Mouse (Mus musculus) retina, embryonic 14.5 days (tissue): ENCODE results near the gene Mgarp.
"Not testable (repeated sequence)": the region's sequence is repeated elsewhere in the genome, so short reads cannot be mapped to it uniquely, and the experiment has no call there.

Experiments
- DNase-seq: peaks from one replicate; pipeline ENCODE4 v3.0.0-alpha.2; 2015; ENCODE audit warnings: low spot score

The Mgarp gene

DNA sequence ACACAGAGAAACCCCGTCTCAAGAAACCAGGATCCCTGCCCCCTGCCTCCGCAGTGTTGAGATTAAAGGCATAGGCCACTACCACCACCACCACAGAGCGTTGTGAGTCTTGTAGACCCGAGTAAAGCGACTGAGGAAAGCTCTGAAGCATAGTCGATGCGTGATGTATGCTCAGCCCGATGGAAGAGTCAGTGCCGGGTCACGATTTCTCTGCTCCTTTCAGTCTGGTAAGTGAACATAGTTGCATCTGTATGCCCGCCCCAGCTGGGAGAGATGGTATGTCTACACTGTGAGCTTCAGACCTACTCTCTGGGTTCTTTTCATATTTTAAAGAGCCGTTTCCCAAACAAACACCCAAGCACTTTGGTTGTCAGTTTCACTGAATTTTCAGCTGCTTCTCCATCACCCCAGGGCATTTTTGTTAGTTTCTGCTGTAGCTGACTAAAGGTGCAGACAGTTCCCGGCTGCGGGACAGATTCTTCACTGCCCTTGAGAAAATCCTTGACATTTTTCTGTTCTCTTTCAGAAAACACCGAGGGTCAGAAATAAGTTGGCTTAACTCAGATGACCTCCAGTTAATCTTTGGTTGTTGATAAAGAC is 1.3 kb upstream of the Mgarp start:
- no peak for DNase-seq

DNA sequence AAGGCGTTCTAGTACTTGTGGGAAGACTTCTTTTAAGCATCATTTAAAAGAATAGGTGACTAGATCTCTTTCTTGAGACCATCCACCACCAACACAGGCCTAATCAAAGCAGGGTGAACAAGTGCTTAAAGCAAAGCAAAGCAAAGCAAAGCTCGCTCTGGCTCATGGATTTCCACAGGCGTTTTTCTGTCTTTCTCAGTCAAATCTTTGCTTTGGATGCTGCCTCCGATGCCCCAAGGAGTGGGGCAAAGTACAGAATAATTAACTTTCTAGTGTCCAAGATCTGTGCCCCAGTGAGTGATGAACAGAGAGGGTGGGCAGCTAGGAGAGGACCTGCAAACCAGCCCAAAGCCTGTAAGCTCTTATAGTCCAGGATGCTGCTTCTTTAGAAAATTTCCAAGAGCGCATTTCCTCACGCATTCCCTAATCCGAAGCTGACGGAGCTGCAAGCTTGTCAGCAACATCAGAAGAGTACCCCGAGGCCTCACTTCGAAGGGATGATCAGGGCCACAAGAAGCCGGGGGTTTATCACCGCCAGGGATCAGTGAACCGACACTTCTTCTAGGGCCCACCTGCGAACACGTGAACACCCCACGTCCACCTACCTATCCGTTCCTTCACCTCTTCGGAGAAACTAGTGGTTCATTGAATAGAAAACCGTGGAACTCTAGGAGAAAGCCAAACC is 935 bp downstream of the Mgarp start:
- DNase-seq, result peak; percentile 24

DNA sequence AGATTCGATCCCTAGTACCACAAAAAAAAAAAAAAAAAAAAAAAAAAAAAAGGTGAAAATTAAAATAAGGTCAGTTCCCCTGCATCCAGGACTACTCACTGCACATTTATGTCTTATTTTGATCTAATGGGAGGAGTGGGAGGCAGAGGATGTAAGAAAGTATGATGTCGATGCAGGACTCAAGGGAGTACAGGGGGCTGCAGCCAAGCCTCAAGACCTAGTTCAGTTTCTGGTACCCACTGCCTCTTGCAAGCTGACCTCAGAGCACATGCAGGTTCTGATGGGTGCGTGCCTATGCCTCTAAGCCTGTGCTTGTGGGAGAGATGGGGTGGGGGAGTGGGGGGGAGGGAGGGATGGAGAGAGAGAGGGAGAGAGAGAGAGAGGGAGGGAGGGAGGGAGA is 1.7 kb downstream of the Mgarp start:
- peak; percentile 17 for DNase-seq

GRCm38 (mm10) chr3:51393651-51394050 is 2.9 kb downstream of the Mgarp start:
- no peak for DNase-seq

- DNase-seq, result not testable (repeated sequence)
Measured at GRCm38 (mm10) chr3:51393018-51393417, 3.5 kb downstream of the Mgarp start.

DNA sequence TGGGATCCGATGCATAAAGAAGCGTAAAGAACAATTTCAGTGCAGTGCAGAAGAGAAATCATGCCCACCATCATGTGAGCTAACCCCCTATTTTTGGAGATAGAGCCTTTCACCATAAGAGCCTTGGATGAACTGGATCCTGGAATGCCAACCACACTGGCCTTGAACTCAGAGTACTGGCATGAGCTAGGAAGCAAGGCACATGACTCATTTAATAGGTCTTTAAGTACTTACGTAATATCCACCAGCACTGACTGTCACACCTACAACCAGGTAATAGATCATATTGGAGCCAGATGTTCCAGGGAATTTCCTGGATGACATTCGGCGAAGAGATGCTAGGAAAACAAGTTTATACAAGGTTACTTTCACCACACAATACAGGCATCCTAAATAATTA is 4.9 kb downstream of the Mgarp start:
- DNase-seq, result no peak

GRCm38 (mm10) chr3:51391095-51391494 is 5.4 kb downstream of the Mgarp start:
- DNase-seq, result no peak

- no peak for DNase-seq
Measured at GRCm38 (mm10) chr3:51388904-51389303, 7.6 kb downstream of the Mgarp start.

- peak; percentile 75 for DNase-seq
Measured at GRCm38 (mm10) chr3:51387868-51388381, 8.6 kb downstream of the Mgarp start.

- no peak for DNase-seq
Measured at GRCm38 (mm10) chr3:51387134-51387451, 9.4 kb downstream of the Mgarp start.

DNA sequence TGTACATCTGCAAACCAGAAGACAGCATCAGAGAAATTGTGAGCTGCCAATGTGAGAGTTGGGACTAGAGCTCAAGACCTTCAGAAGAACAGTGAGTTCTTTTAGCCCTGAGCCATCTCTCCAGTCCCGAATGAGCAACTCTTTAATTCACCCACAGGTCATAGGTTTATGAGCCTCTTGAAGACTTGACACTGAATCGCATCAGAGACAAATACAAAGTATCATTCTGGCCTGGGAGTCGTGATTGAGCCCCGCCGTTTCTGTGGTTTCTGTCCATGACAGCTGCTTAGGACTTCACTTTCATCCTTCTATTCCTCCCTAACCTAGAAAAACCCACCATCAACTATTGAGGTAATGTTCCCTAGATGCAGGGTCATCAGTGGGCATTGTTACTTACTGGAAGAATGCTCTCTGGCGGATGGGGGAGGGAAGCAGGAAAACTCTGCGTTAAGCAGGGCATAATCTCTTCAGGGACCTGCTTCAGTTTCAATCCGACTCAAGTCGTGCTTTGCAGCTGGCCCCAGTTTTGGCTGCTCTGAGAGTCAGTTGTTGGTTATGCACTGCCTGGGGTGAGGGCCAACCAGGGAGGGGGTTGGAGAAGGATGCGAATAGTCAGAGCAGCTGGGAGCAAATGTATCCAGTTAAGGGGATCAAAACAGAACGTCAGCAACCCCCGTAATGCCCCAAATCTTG is 10.0 kb downstream of the Mgarp start:
- peak; percentile 57 for DNase-seq

DNA sequence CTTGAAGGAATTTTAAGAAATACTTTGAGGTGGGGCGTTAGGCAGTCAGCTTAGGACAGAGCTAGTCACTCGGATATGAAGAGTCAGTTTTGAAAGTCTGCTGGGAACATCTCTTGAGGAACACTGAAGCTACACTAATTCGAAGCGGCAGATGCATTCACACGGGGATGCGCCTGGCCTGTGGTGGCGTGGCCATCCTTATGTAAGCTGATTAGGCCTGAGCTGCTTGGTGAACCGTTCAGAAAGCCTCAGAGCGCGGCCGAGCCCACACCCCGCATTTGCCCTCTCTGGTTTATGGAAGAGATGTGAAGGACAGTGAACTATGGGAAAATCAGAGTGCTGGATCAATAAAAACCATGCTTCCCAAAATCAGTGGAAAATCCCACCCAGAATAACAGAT is 13.1 kb downstream of the Mgarp start:
- DNase-seq, result peak; percentile 95

- DNase-seq, result no peak
Measured at GRCm38 (mm10) chr3:51380660-51381014, 15.9 kb downstream of the Mgarp start.

- peak; percentile 38 for DNase-seq
Measured at GRCm38 (mm10) chr3:51379786-51380659, 16.5 kb downstream of the Mgarp start.

- no peak for DNase-seq
Measured at GRCm38 (mm10) chr3:51378665-51378946, 17.9 kb downstream of the Mgarp start.

GRCm38 (mm10) chr3:51377878-51378664 is 18.5 kb downstream of the Mgarp start:
- DNase-seq, result peak; percentile 78

DNA sequence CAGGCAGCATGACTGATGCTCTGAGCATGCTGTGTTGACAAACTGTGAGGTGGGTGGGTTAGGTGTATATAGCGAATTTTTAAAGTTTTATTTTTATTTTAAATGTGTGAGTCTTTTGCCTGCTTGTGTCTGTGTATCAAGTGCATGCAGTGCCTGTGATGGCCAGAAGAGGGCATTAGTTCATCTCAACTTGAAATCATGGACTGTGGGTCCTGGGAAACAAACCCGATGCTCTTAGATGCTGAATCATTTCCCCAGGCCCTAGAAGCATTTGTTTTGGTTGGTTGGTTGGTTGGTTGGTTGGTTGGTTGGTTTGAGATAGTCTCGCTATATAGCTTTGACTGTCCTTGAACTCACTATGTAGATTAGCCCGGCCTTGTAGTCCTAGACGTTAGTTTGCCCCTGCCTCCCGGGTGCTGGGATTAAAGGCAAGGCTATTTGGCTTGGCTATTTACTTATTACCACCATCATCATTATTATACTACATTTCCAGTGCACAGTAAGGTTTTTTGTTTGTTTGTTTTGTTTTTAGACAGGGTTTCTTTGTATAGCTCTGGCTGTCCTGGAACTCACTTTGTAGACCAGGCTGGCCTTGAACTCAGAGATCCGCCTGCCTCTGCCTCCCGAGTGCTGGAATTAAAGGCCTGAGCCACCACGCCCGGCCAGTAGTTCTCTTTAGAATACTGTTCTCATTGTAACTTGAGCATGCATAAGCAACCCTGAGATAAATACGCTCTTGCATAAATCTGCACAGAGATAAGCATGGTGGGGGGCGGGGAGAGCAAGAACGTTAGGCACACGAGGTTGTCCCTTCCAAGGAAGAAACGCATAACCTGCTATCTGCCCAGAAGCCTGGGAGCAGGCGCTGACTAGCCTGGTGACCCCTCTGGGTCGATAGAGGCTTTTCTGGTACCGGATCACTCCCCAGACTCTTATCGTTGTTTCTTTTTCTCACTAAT is 21.0 kb downstream of the Mgarp start:
- DNase-seq, result peak; percentile 75

GRCm38 (mm10) chr3:51373544-51373943 is 23.0 kb downstream of the Mgarp start:
- DNase-seq, result no peak

GRCm38 (mm10) chr3:51372883-51373282 is 23.7 kb downstream of the Mgarp start:
- no peak for DNase-seq

GRCm38 (mm10) chr3:51371826-51372225 is 24.7 kb downstream of the Mgarp start:
- no peak for DNase-seq

- DNase-seq, result no peak
Measured at GRCm38 (mm10) chr3:51368011-51368410, 28.5 kb downstream of the Mgarp start.
